ENCODE assay signal across 17 mouse cellular contexts in genomic region chr1:179975645-179976275, GRCm38 (mm10). TPM values are rescaled to one million over a fixed set of nuclear protein-coding genes. Genes with fewer than 3 reads are reported as not detected.
DNase-seq lines count a peak whose midpoint lies in the region; ATAC-seq and TF ChIP-seq lines count a peak whose summit lies in the region.
"Had no signal": no experiment of that assay in that cellular context is flagged by ENCODE, and none has a peak within 500 bp of the region (broad histone marks: within the 10 kb centered on the region; RNA-seq: fewer than 3 reads in every experiment).

No protein-coding gene starts in this region.

- peak; percentile 17 to 25 for DNase-seq in cerebellum, postnatal 10 days
- DNase-seq in cerebellum, adult 11-12 months, result no peak
- peak; percentile 76 for DNase-seq in brain, adult 2 months (ENCODE audit: low read depth, low spot score)
- DNase-seq in liver, postnatal 0 days, result no peak
- no peak for DNase-seq in embryo, embryonic 9.5 days (ENCODE audit: extremely low spot score)
- DNase-seq: B cell, adult 2 months; gastrocnemius, postnatal 14 days; kidney, postnatal 36 days; lung, postnatal 14 days; right cerebral cortex, adult 18-20 months; spleen, adult 18-20 months had no signal

- no peak overlapping the region for H3K9ac ChIP-seq in liver, postnatal 0 days (replicated peaks)
- no peak overlapping the region for H3K9ac ChIP-seq in forebrain, embryonic 16.5 days (replicated peaks; ENCODE audit: low read depth, low read length)
- no peak overlapping the region for H3K9ac ChIP-seq in midbrain, embryonic 15.5 days

- no peak overlapping the region; the same call in 1 of the 2 replicates for H3K27ac ChIP-seq in liver, postnatal 0 days (ENCODE audit: low read depth)
- no peak overlapping the region for H3K27ac ChIP-seq in forebrain, embryonic 16.5 days (ENCODE audit: low read length)
- no peak overlapping the region for H3K27ac ChIP-seq in midbrain, embryonic 15.5 days

- peaks cover 5% of the 10 kb centered on the region; the same call in 1 of the 2 replicates for H3K4me1 ChIP-seq in liver, postnatal 0 days (ENCODE audit: insufficient read depth)
- H3K4me1 ChIP-seq in forebrain, embryonic 16.5 days (replicated peaks; ENCODE audit: control insufficient read depth, insufficient read depth, low read length), result 0 out of 2 replicates have a peak, but pooled peaks cover 6% of the 10 kb centered on the region
- H3K4me1 ChIP-seq in midbrain, embryonic 15.5 days, result peaks cover 3% of the 10 kb centered on the region; the same call in 1 of the 2 replicates

- TF ChIP-seq EP300 in liver, postnatal 0 days (IDR thresholded peaks at IDR 0.05; ENCODE audit: low read depth), result no peak

- H3K9me3 ChIP-seq in liver, postnatal 0 days (ENCODE audit: low read length), result no peaks in the 10 kb centered on the region
- no peaks in the 10 kb centered on the region for H3K9me3 ChIP-seq in forebrain, embryonic 16.5 days (ENCODE audit: control insufficient read depth, low read length)
- no peaks in the 10 kb centered on the region for H3K9me3 ChIP-seq in midbrain, embryonic 15.5 days

- ATAC-seq in granulocyte monocyte progenitor cell, adult 5-6 weeks (replicated peaks; ENCODE audit: poor library complexity, severe bottlenecking), result peak; percentile 40
- ATAC-seq in liver, postnatal 0 days, result peak; percentile 86
- no peak for ATAC-seq in forebrain, embryonic 16.5 days
- ATAC-seq in midbrain, embryonic 15.5 days (replicated peaks), result no peak
- ATAC-seq: hindbrain, embryonic 16.5 days had no signal

- WGBS in liver, postnatal 0 days (ENCODE audit: insufficient replicate concordance), result 40% methylated on average over 5 of the region's 5 CpGs
- 80% methylated on average over 5 of the region's 5 CpGs for WGBS in forebrain, embryonic 16.5 days
- 77% methylated on average over 5 of the region's 5 CpGs for WGBS in midbrain, embryonic 15.5 days

- TF ChIP-seq CTCF in liver, postnatal 0 days (IDR thresholded peaks at IDR 0.05; ENCODE audit: low read depth), result no peak

- H3K4me3 ChIP-seq in liver, postnatal 0 days (ENCODE audit: low read depth, low read length), result 0 out of 2 replicates have a peak overlapping the region, but pooled peaks have one; percentile 3
- no peak overlapping the region for H3K4me3 ChIP-seq in forebrain, embryonic 16.5 days (replicated peaks; ENCODE audit: low read length)
- H3K4me3 ChIP-seq in midbrain, embryonic 15.5 days, result no peak overlapping the region

- no peaks in the 10 kb centered on the region for H3K27me3 ChIP-seq in liver, postnatal 0 days (ENCODE audit: insufficient read depth, low read length)
- H3K27me3 ChIP-seq in forebrain, embryonic 16.5 days (replicated peaks; ENCODE audit: control insufficient read depth, insufficient read depth, low read length), result no peaks in the 10 kb centered on the region
- no peaks in the 10 kb centered on the region for H3K27me3 ChIP-seq in midbrain, embryonic 15.5 days (replicated peaks)

- H3K4me2 ChIP-seq in liver, postnatal 0 days (ENCODE audit: low read depth, low read length), result peak overlapping the region; percentile 53
- H3K4me2 ChIP-seq in forebrain, embryonic 16.5 days (ENCODE audit: low read length), result no peak overlapping the region
- no peak overlapping the region for H3K4me2 ChIP-seq in midbrain, embryonic 15.5 days
- H3K4me2 ChIP-seq: heart, embryonic 11.5 days; midbrain, embryonic 11.5 days had no signal

- H3K36me3 ChIP-seq in liver, postnatal 0 days (replicated peaks; ENCODE audit: insufficient read depth, low read length), result no peaks in the 10 kb centered on the region
- H3K36me3 ChIP-seq in forebrain, embryonic 16.5 days (ENCODE audit: control insufficient read depth, insufficient read depth), result no peaks in the 10 kb centered on the region
- H3K36me3 ChIP-seq in midbrain, embryonic 15.5 days (replicated peaks), result no peaks in the 10 kb centered on the region

RNA-seq across cellular contexts. Expression of gene Cdc42bpa, which starts 15.5 kb away (rescaled TPM):
- 6.7 and 9.3 TPM in 2 replicates for total RNA-seq in granulocyte monocyte progenitor cell, adult 5-6 weeks (2014; fragmentation: Nextera tagmentation)
- total RNA-seq in granulocyte monocyte progenitor cell, adult 5-6 weeks (2017), result 3.7 and 5.5 TPM in 2 replicates
- 3.5 TPM in 2 replicates for polyA plus RNA-seq in liver, postnatal 0 days (2015; fragmentation: Nextera tagmentation; extraction: Ambion mirVana)
- polyA plus RNA-seq in forebrain, embryonic 16.5 days (2015; fragmentation: Nextera tagmentation; extraction: Ambion mirVana), result 28.6 and 31.4 TPM in 2 replicates
- polyA plus RNA-seq in midbrain, embryonic 15.5 days (2015; fragmentation: Nextera tagmentation; extraction: Ambion mirVana), result 28.5 and 28.9 TPM in 2 replicates

Comparison
In these comparisons a context has a peak if more than half of its experiments do, and no peak if none do; other contexts are left out.
1. DNase-seq: peak in cerebellum, postnatal 10 days (2 of 2) and brain, adult 2 months (single experiment); none in cerebellum, adult 11-12 months (single experiment), liver, postnatal 0 days (single experiment) and embryo, embryonic 9.5 days (single experiment).
2. ATAC-seq: peak in granulocyte monocyte progenitor cell, adult 5-6 weeks (single experiment) and liver, postnatal 0 days (single experiment); none in forebrain, embryonic 16.5 days (single experiment) and midbrain, embryonic 15.5 days (single experiment).